Mouse (Mus musculus): ENCODE results near the gene Trp53bp2. TPM values are rescaled to one million over a fixed set of nuclear protein-coding genes. Genes with fewer than 3 reads are reported as not detected.

Trp53bp2 gene
- polyA plus RNA-seq, 1 experiment from 2014 or later, result 24.1 TPM

DNA sequence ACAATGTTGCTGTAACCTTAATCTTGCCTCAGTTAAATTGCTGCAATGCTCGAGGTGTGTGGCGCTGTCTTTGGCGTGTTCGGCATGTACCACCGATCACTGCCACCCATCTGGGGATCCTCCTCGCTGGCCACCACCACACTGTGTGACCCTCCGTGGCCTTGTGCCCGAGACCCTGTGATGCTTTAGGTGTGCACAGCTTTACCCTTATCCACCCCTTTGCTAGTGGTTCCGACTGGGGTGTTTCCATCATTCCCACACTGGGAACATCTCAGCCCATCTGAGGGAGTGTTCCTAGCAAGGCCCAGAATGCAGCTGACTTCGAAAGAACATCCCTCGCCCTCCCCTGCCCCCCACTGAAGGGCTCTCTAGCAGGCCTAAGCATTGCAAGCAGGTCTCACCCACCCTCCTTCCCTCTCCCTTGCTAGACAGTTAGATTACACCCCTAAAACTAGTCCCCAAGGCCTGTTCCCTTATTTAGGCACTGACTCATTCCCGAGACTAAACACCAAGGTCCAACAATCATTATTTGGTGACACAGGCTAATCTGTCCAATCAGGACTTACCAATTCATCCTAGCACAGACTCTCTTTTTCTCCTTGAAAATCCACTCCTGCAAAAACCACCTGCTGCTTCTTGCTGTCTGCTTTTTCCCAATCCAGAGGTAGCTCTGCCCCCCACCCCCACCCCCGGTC lies 94.4 kb downstream of the Trp53bp2 start:
- DNase-seq (ENCODE audit: low spot score), result no peak
- ATAC-seq (ENCODE audit: low read depth), result no peak
- Histone ChIP-seq H3K4me1 (ENCODE audit: control insufficient read depth, insufficient read depth, low read length) (peaks cover 7% of the 10 kb centered on the region), H3K27ac (replicated peaks; ENCODE audit: low read depth, low read length) (no peak overlapping the region), H3K4me2 (ENCODE audit: low read depth, low read length) (no peak overlapping the region), H3K9me3 (ENCODE audit: control insufficient read depth, low read length) (no peaks in the 10 kb centered on the region), H3K4me3 (ENCODE audit: low read depth, low read length) (no peak overlapping the region), H3K9ac (ENCODE audit: low read depth, low read length) (no peak overlapping the region), H3K36me3 (ENCODE audit: control insufficient read depth, insufficient read depth, low read length) (peaks cover 15% of the 10 kb centered on the region; the same call in 1 of the 2 replicates), H3K27me3 (replicated peaks; ENCODE audit: control insufficient read depth, insufficient read depth, low read length) (no peaks in the 10 kb centered on the region)
- WGBS, result 85% methylated on average over 13 of the region's 13 CpGs

DNA sequence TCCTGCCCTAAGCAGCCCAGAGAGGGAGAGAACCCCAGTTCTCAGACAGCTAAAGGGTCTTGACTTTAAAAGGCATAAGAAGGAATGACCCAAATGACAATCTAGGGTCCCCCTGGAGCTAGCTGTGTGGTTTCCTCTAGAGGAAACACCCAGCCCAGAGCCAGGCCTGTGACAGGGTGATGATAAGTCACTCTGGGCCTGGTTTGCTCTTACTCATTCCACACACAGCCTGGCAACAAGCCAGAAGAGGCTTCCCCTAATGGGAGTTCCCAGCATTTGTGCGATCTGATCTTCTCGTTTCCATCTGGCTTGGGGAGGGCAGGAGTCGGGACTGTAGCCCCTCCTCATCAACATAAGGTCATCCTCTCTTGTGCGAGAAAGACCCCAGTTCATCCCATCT lies 95.3 kb downstream of the Trp53bp2 start:
- no peaks in the 10 kb centered on the region for H3K9me3 ChIP-seq (ENCODE audit: control insufficient read depth, low read length)
- no peak overlapping the region for H3K9ac ChIP-seq (ENCODE audit: low read depth, low read length)
- no peaks in the 10 kb centered on the region for H3K27me3 ChIP-seq (replicated peaks; ENCODE audit: control insufficient read depth, insufficient read depth, low read length)
- peaks cover 23% of the 10 kb centered on the region; the same call in 1 of the 2 replicates for H3K36me3 ChIP-seq (ENCODE audit: control insufficient read depth, insufficient read depth, low read length)
- WGBS, result 7% methylated on average over 4 of the region's 4 CpGs
- peak; percentile 92 for DNase-seq (ENCODE audit: low spot score)
- peak; percentile 56 for ATAC-seq (ENCODE audit: low read depth)
- H3K4me3 ChIP-seq (ENCODE audit: low read depth, low read length), result no peak overlapping the region
- H3K27ac ChIP-seq (replicated peaks; ENCODE audit: low read depth, low read length), result no peak overlapping the region
- H3K4me2 ChIP-seq (ENCODE audit: low read depth, low read length), result no peak overlapping the region
- peaks cover 7% of the 10 kb centered on the region for H3K4me1 ChIP-seq (ENCODE audit: control insufficient read depth, insufficient read depth, low read length)

DNA sequence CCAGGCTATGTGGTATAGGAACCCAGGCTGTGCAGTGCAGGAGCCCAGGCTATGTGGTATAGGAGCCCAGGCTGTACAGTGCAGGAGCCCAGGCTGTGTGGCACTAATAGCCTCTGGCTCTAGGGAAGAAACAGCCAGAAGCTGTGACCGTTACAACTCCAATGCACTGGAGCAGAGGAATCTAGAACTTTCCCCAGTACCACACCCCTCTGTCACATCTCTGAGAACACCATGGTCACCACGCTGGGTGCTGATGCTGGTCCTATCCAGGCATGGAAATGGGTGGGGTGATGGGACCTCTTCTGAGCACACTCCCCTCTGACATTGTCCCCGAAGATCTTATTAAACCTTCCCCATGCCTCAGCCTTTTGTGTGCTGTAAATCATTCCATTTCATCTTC lies 96.3 kb downstream of the Trp53bp2 start:
- H3K4me2 ChIP-seq (ENCODE audit: low read depth, low read length), result no peak overlapping the region
- peaks cover 7% of the 10 kb centered on the region for H3K4me1 ChIP-seq (ENCODE audit: control insufficient read depth, insufficient read depth, low read length)
- no peaks in the 10 kb centered on the region for H3K9me3 ChIP-seq (ENCODE audit: control insufficient read depth, low read length)
- ATAC-seq (ENCODE audit: low read depth) (no peak), DNase-seq (ENCODE audit: low spot score) (no peak)
- no peak overlapping the region for H3K27ac ChIP-seq (replicated peaks; ENCODE audit: low read depth, low read length)
- H3K4me3 ChIP-seq (ENCODE audit: low read depth, low read length), result no peak overlapping the region
- no peaks in the 10 kb centered on the region for H3K27me3 ChIP-seq (replicated peaks; ENCODE audit: control insufficient read depth, insufficient read depth, low read length)
- H3K9ac ChIP-seq (ENCODE audit: low read depth, low read length), result no peak overlapping the region
- WGBS, result 95% methylated on average over 3 of the region's 3 CpGs
- H3K36me3 ChIP-seq (ENCODE audit: control insufficient read depth, insufficient read depth, low read length), result peaks cover 33% of the 10 kb centered on the region

DNA sequence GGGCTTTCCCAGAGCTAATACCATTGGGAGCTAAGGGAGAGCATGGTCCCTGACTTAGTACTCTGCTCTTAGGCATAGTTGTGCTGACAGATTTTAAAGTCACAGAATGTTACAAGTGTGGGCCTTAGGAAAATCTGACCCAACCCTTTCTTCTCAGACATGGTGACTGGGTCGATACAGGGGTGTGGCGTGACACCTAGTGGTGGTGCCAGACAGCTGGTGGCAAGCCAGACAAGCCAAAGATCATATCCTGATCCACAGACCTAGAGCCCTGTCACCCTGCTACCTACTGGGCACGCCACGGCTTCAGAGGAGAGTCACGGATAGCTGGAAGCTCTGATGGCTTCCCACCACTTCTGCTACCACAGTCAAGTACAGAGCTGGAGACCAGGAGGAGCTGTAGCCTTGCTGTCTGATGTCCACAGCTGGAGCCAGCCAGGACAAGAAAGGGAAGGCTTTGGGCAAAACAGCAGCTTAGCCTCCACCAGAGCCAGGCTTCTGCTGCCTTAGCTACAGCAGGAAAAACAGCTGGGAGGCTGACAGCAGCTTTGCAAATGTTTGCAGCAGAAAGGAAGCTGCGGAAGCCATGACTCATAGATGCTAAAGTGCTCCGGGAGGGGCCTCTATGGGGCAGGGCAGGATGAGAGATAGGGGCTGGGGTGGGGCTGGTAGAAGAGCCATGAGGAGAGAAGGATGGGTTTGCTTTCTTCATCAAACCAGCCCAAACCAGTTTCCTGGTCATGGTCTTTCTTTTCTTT lies 97.4 kb downstream of the Trp53bp2 start:
- H3K4me2 ChIP-seq (ENCODE audit: low read depth, low read length), result no peak overlapping the region
- peak overlapping the region; percentile 58; the same call in 1 of the 2 replicates for H3K27ac ChIP-seq (replicated peaks; ENCODE audit: low read depth, low read length)
- no peak overlapping the region for H3K4me3 ChIP-seq (ENCODE audit: low read depth, low read length)
- no peaks in the 10 kb centered on the region for H3K9me3 ChIP-seq (ENCODE audit: control insufficient read depth, low read length)
- peak; percentile 23; the same call in 1 of the 2 replicates for ATAC-seq (ENCODE audit: low read depth)
- WGBS, result 56% methylated on average over 7 of the region's 7 CpGs
- H3K27me3 ChIP-seq (replicated peaks; ENCODE audit: control insufficient read depth, insufficient read depth, low read length), result no peaks in the 10 kb centered on the region
- DNase-seq (ENCODE audit: low spot score), result peak; percentile 80
- H3K9ac ChIP-seq (ENCODE audit: low read depth, low read length), result no peak overlapping the region
- H3K36me3 ChIP-seq (ENCODE audit: control insufficient read depth, insufficient read depth, low read length), result peaks cover 44% of the 10 kb centered on the region
- peaks cover 7% of the 10 kb centered on the region for H3K4me1 ChIP-seq (ENCODE audit: control insufficient read depth, insufficient read depth, low read length)

DNA sequence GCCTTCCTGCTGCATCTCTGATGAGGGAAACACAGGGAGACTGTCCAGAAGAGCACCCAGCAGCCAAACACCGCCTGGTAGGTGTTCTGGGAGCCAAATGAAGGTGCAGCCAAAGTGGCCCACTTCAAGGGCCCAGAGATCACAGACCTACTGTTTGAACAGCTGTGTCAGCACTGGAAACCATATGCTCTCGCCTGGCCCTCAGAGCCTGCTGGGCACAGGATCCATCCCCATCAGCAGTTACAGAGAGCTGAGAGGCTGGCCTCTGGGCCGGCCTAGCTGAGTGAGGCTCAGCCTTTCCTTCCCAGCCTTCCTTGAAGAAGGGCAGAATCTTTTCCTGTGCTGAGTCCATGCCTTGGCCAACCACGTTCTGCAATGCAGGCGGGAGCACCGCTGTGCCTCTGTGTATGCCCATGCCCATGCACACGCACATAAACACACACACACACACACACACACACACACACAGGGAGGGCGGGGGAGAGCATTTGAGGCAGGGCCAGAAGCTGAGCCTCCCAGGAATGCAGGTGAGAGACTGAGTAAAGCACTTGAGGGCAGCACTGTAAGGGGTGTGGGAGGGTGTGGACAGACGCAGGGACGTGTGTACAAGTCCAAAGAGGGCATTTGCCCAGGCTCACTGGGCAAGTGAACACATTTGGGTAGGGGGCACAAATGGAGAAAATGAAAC lies 100.3 kb downstream of the Trp53bp2 start:
- Histone ChIP-seq H3K4me2 (ENCODE audit: low read depth, low read length) (no peak overlapping the region), H3K27ac (replicated peaks; ENCODE audit: low read depth, low read length) (no peak overlapping the region), H3K9me3 (ENCODE audit: control insufficient read depth, low read length) (no peaks in the 10 kb centered on the region), H3K27me3 (replicated peaks; ENCODE audit: control insufficient read depth, insufficient read depth, low read length) (no peaks in the 10 kb centered on the region), H3K9ac (ENCODE audit: low read depth, low read length) (no peak overlapping the region), H3K36me3 (ENCODE audit: control insufficient read depth, insufficient read depth, low read length) (peaks cover 67% of the 10 kb centered on the region), H3K4me3 (ENCODE audit: low read depth, low read length) (no peak overlapping the region), H3K4me1 (ENCODE audit: control insufficient read depth, insufficient read depth, low read length) (peaks cover 12% of the 10 kb centered on the region)
- no peak for DNase-seq (ENCODE audit: low spot score)
- ATAC-seq (ENCODE audit: low read depth), result no peak
- WGBS, result 65% methylated on average over 8 of the region's 10 CpGs

DNA sequence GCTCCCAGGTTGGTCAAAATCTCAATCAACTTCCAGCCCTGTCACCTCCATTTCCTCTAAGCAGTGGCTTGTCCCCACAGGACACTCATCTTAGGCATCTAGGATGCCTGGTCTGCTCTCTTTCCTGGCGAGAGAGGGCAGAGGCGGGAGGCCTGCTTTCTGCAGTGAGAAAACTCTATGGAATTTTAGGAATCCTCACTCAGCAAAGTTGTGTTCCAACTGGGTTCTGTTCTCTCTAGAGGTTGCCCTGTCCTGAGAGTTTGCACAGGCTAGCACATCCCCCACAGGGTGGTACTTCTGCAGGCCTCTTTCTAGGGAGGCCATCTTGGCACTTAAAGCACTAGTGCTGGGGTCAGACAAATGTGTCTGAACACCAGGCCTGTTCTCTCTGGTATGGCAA lies 102.1 kb downstream of the Trp53bp2 start:
- no peak for ATAC-seq (ENCODE audit: low read depth)
- WGBS, result 72% methylated on average over 2 of the region's 2 CpGs
- H3K27ac ChIP-seq (replicated peaks; ENCODE audit: low read depth, low read length), result no peak overlapping the region
- H3K4me3 ChIP-seq (ENCODE audit: low read depth, low read length), result no peak overlapping the region
- H3K36me3 ChIP-seq (ENCODE audit: control insufficient read depth, insufficient read depth, low read length), result peaks cover 64% of the 10 kb centered on the region
- H3K9me3 ChIP-seq (ENCODE audit: control insufficient read depth, low read length), result no peaks in the 10 kb centered on the region
- DNase-seq (ENCODE audit: low spot score), result no peak
- no peak overlapping the region for H3K4me2 ChIP-seq (ENCODE audit: low read depth, low read length)
- H3K4me1 ChIP-seq (ENCODE audit: control insufficient read depth, insufficient read depth, low read length), result peaks cover 15% of the 10 kb centered on the region
- H3K27me3 ChIP-seq (replicated peaks; ENCODE audit: control insufficient read depth, insufficient read depth, low read length), result no peaks in the 10 kb centered on the region
- no peak overlapping the region for H3K9ac ChIP-seq (ENCODE audit: low read depth, low read length)

DNA sequence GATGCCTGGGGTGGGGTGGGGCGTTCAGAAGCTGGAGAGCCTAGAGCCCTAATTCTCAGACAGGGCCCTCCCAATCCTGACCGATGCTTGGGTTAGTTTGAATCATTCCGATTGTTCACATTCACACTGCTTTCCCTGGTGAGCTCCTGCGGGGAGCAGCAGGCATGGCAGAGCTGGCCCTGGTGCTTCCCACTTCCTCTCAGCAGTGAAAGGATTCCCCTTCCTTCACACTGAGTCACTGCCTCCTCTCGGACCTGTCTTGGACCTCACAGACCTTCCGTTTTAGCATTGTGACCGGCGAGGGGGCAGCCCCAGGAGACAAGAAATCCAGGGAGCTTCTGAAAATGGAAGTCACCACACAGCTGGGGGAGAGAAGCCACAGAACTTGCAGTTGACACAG lies 102.8 kb downstream of the Trp53bp2 start:
- no peaks in the 10 kb centered on the region for H3K27me3 ChIP-seq (replicated peaks; ENCODE audit: control insufficient read depth, insufficient read depth, low read length)
- no peak for ATAC-seq (ENCODE audit: low read depth)
- no peak for DNase-seq (ENCODE audit: low spot score)
- H3K9ac ChIP-seq (ENCODE audit: low read depth, low read length), result no peak overlapping the region
- 62% methylated on average over 8 of the region's 8 CpGs for WGBS
- no peak overlapping the region for H3K27ac ChIP-seq (replicated peaks; ENCODE audit: low read depth, low read length)
- H3K4me1 ChIP-seq (ENCODE audit: control insufficient read depth, insufficient read depth, low read length), result peaks cover 16% of the 10 kb centered on the region
- H3K4me2 ChIP-seq (ENCODE audit: low read depth, low read length), result no peak overlapping the region
- no peak overlapping the region for H3K4me3 ChIP-seq (ENCODE audit: low read depth, low read length)
- H3K36me3 ChIP-seq (ENCODE audit: control insufficient read depth, insufficient read depth, low read length), result peaks cover 60% of the 10 kb centered on the region
- no peaks in the 10 kb centered on the region for H3K9me3 ChIP-seq (ENCODE audit: control insufficient read depth, low read length)
